Mouse (Mus musculus): ENCODE data around the gene Coa3.
A peak's percentile ranks its signal among the peaks of the same experiment; 100 is the strongest.

The Coa3 gene

GRCm38 (mm10) chr11:101280837-101281236 is 1.9 kb upstream of the Coa3 start:
- no peak for DNase-seq (ENCODE audit: low spot score)

DNA sequence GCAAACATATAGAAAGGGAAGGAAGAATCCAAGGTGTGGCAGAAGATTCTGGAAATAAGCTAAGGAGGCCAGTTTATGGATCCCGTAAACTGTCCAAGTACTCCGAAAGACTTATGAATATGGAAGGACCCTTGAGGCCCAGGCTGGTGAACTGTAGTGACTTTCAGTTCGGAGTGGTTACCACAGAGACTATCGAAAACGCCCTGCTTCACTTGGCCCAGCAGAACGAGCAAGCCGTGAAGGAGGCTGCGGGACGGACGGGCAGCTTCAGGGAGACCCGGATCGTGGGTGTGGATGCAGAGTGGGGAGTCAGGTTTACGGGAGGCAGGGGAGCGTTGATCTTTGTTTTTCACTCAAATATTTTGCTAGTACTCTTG is 267 bp upstream of the Coa3 start:
- no peak for DNase-seq (ENCODE audit: low spot score)

DNA sequence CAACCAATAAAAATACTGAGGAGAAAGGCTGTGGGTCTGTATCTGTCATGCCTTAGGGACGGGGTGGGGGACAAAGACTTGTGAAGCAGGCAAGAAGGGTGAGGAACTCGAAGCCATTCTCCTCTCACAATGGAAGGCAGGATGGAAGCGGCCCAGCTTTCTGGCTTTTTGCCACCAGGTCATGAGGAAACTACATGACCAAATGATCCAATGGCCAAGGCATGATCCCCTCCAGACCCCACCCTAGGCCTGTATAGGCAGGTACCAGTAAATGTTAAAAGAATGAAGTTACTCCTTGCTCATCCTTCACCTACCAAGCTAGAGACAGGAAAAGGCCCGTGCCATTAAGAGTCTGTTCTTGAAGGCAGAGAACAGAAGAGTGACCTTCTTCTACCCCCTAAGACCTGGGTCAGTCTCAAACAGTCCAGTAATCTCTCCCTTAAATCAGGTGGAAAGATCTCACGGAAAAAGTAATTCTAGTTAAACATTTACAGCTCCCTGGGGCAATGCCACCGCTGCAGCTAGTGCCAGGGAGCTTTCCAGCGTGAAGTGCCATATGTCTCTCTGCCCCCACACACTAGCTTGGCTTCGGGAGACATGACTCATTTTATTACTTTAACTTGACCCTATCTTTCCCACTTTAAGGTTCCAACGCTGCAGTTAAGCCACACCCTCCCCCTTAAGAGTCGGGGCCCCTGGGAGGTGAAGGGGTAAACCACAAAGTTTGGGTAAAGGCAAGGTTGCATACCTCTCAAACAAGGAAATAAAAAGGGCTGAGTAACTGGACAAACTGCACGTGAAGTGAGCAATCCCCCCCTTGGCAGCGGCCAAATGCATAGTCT is 1.3 kb downstream of the Coa3 start:
- DNase-seq (ENCODE audit: low spot score), result peak; percentile 39

- no peak for DNase-seq (ENCODE audit: low spot score)
These were observed 2.4 kb downstream of the Coa3 start for GRCm38 (mm10) chr11:101276319-101277070.

GRCm38 (mm10) chr11:101275309-101275708 is 3.6 kb downstream of the Coa3 start:
- no peak for DNase-seq (ENCODE audit: low spot score)

DNA sequence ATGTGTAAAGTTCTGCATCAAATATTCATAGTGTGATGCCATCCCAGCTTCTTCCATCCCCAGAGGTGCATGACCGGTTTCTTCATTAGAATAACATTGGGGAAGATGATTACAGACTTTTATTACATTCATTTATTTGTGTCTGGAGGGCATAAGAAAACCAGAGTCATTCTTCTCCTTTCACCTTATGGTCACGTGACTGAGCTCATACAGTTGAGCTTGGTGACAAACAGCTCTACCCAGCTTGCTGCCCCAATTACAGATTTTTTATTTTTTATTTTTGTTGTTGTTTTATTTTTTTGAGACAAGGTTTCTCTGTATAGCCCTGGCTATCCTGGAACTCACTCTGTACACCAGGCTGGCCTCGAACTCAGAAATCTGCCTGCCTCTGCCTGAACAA is 6.5 kb downstream of the Coa3 start:
- no peak for DNase-seq (ENCODE audit: low spot score)

DNA sequence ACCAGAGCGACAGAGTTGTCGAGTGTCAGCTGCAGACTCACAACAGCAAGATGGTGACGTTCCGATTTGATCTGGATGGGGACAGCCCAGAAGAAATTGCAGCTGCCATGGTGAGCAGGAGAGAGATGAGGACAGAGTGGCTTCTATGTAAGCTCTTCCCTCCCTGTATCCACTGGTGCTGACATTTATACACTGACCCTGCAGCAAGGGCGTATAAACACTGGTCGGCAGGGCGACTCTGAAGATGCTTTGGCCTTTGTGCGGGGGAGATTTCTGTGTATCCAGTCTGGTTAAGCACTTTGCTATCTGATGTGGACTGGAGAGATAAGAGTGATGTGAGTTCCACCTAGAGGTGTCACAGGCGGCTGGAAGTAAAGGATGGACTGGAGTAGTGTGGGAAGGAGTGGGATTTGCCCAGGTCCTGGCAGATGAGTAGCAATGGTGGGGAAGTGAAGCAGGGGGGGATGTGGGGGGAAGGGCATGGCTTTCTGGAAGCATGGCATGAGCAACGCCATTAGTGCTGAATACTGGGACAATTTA is 9.3 kb downstream of the Coa3 start:
- no peak for DNase-seq (ENCODE audit: low spot score)

GRCm38 (mm10) chr11:101265906-101266305 is 13.0 kb downstream of the Coa3 start:
- no peak for DNase-seq (ENCODE audit: low spot score)

DNA sequence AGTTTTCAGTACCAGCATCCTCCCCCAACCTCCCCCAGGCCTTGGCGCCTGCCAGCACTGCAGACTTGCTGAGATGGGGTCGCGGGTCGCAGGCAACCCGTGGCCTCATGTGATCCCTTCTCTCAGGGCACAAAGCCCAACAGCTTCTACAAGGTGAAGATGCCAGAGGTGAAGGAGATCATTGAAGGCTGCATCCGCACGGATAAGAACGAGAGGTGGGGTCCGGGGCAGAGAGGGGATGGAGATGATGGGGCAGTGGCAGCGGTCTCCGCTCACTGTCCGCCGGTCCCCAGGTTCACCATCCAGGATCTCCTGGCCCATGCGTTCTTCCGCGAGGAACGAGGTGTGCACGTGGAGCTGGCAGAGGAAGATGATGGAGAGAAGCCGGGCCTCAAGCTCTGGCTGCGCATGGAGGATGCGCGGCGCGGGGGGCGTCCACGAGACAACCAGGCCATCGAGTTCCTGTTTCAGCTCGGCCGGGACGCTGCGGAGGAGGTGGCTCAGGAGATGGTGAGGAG is 13.9 kb downstream of the Coa3 start:
- no peak for DNase-seq (ENCODE audit: low spot score)

GRCm38 (mm10) chr11:101263989-101264280 is 15.0 kb downstream of the Coa3 start:
- DNase-seq (ENCODE audit: low spot score), result no peak

- DNase-seq (ENCODE audit: low spot score), result no peak
These were observed 15.6 kb downstream of the Coa3 start for GRCm38 (mm10) chr11:101263138-101263988.

- DNase-seq (ENCODE audit: low spot score), result no peak
These were observed 16.5 kb downstream of the Coa3 start for GRCm38 (mm10) chr11:101262272-101262967.

GRCm38 (mm10) chr11:101260826-101261380 is 18.0 kb downstream of the Coa3 start:
- DNase-seq (ENCODE audit: low spot score), result no peak

DNA sequence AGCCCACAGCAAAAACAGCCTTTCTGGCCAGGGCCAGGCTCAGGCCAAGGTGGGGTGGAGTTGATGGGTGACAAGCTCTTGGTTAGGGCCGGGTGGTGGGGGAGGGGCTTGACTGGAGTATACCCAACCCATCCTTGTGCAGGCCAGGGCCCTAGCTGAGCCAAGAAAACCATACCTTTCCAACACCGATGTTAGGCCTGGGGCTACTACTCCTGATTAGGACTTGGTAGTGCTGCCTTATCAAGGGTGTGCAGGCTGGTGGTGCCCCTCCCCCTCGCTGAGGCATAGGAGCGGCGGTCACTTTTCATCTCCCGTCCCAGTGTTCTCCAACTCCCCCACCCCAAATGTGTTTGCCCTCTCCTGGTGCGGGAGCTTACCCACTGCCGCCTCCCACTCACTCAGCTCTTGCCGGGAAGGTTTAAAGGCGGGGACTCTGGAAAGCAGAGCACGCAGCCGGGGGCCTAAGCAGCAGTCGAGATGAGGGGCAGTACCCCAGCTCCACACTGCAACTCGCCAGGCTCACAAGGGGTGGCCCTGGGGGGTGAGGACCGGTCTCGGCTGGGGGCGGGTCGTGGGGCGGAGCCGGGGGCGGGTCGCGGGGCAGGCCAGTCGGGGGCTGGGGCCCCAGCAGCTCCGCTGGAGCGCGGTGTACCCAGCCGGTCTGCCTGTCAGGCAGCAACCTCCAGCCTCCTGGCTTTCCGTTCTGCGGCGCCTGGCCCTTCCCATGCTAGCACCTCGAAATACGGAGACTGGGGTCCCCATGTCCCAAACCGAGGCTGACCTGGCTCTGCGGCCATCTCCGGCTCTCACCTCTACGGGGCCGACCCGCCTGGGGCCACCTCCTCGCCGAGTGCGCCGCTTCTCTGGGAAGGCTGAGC is 18.7 kb downstream of the Coa3 start, which contains the start of gene Wnk4:
Wnk4 (plus strand) TSS at position 620 of the 878 bp plus-strand sequence.
- DNase-seq (ENCODE audit: low spot score), result no peak

DNA sequence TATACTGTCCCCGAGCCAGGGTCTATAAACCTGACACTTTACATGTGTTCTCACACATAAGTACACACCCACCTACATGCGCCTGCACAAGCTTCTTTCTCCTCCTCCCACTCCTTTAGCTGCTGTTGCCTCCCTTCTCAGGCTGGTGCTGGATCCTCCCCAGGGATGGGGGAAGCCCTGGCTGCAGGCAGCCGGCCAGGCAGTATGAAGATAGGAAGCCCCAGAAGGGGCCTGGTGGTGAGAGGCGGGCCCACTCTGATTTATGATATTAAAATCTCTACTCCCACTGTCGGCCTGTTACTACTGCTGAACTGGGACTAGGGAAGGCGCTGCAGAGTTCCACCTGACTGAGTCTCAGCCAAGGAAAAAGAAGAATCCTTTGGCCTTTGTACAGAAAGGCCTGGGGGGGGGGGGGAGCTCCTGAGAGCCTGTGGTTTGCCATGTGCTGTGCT is 19.6 kb downstream of the Coa3 start:
- DNase-seq (ENCODE audit: low spot score), result peak; percentile 68

DNA sequence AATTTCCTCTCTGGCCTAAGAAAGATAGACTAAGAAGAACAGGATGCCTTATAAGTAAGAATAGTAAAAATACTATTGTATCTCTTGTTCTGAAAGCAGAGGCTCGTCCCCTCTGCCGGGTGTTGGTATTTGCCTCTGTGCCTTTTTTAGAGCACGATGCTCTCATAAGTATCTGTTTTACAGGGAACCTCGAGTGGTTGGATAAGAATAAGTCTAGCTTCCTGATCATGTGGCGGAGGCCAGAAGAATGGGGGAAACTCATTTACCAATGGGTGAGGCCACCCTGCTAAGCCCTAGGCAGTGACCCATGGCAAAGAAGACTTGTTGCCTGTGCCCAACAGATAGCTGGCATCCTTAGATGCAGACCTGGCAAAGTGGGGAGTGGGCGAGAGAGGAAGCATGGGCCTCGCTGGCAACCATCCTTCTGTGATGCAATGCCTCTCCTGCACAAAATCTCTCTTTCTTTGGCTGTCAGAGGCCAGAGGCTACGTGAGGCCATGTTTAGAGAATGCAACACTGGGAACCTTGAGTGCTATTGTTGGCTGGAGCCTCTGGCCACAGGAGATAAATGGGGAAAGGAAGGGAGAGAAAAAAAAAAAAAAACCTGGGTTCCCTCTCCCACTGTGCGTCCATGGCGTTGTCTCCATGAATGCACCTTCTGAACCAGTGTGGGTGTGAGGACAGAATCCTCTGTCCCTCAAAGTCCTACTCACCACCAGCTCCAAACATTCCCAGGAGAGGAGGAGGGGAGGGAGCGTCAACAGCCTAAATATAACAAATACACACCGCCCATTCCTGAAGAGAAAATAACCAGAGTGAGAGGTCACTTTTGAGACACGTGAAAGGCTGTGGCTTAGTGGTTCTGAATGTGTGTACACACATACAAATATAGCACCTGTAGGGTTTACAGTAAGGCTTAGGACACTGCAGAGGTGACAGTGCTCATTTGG is 22.8 kb downstream of the Coa3 start:
- no peak for DNase-seq (ENCODE audit: low spot score)

- DNase-seq (ENCODE audit: low spot score), result peak; percentile 84
These were observed 25.1 kb downstream of the Coa3 start, which contains the start of gene Vps25 for GRCm38 (mm10) chr11:101253613-101254389. Gene Vps25 (plus strand): TSS chr11:101253707.

DNA sequence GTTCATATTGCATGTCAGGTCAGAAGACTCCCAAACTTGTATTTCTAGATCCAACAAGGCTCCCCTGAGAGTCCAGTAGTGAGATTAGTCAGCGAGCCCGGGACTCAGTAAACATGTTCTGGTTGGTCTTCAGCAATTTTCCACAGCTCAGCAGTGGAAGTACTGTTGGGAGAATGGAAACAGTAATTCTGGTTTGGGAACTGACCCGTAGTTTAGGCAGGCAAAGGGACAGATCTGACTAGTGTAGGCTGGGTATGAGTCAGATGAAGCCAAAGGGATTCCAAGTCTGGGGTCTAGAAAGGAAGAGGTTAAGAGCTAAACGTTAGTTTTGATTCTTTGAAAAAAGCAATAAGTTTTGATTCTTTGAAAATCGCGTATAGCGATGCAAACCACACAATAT is 26.0 kb downstream of the Coa3 start:
- DNase-seq (ENCODE audit: low spot score), result no peak

All from layer of hippocampus, adult 11-12 months (tissue).